Mouse (Mus musculus): Measurements from ENCODE around the gene Gm49320. TPM values are rescaled to one million over a fixed set of nuclear protein-coding genes. Genes with fewer than 3 reads are reported as not detected.

Gm49320 gene
- 2.7 and 6.0 TPM in 2 replicates for polyA plus RNA-seq (2012; rRNA removed)

DNA sequence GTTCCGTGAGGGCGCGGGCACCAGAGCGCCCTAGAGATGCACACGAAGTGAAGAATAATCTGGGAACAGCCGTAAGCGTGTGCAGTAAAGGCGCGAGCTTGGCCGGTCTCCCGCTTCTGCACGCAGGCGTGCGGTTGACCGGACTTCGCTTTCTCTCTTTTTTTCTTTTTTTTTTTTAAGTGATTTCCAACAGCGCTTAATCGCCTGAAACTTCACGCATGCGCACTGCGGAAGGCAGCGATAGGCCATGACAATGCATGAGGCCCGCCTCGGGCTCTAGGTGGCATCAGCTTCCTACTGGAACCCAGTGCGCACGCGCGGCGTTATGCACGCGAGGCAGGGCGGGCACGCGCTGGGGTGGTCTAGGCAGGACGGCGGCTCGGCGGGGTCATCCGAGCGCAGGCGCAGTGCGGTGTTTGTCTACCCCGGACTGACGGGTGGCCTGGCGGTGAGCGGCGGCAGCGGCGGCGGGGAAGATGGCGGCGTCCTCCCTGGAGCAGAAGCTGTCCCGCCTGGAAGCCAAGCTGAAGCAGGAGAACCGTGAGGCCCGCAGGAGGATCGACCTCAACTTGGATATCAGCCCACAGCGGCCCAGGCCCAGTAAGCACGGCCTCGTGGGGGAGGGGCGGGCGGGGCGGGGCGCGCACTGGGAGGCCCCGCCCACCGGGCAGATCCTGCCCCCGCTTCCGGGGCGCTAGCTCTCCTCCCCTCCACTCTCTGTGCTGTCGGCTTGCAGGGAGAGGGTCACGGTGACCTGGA is at the start of gene Gm49320, which contains the start of gene Map2k7:
Gm49320 (plus strand) TSS at position 432 of the 759 bp plus-strand sequence.
Map2k7 (plus strand) TSS at position 307 of the 759 bp plus-strand sequence.

DNA sequence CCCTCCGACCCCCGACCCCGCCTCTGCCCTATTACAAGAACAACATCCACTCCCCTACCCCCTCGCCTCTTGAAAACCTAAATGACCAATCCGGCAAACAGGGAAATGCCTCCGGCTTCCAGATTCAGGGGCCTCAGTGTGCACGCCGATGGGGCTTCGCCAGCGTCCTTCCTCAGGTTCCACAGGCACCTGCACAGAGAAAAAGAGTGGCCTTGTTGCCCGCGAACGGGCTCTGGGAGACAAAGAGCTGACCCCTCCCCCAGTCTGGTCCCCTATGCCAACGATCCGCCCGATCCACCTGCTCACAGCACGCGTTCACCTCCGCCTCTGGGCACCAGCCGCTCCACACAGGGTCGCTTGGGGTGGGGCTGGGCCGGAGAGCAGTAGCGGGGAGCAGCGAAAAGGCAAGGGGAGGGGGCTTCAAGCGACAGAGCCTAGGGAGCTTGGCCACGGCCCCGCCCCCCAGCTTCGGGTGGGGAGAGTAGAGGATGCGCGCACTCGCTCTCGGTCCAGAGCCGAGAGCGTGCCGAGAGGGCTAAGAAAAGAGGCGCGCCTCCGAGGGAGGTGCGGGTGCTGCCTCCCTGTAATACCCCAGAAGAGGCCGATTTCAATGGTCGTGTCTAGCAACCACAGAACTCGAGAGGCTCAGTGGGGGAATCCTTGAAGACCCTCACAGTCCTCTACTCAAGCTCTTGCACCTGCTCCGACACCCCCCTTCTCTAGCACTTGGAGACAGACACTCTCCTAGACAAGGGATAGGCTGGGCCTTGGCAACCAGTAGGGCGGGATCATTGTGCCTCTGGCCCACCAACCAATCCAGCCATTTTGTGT is 21.7 kb upstream of the Gm49320 start, which contains the start of gene Prr36:
Prr36 (minus strand) TSS at position 669 of the 831 bp plus-strand sequence.

DNA sequence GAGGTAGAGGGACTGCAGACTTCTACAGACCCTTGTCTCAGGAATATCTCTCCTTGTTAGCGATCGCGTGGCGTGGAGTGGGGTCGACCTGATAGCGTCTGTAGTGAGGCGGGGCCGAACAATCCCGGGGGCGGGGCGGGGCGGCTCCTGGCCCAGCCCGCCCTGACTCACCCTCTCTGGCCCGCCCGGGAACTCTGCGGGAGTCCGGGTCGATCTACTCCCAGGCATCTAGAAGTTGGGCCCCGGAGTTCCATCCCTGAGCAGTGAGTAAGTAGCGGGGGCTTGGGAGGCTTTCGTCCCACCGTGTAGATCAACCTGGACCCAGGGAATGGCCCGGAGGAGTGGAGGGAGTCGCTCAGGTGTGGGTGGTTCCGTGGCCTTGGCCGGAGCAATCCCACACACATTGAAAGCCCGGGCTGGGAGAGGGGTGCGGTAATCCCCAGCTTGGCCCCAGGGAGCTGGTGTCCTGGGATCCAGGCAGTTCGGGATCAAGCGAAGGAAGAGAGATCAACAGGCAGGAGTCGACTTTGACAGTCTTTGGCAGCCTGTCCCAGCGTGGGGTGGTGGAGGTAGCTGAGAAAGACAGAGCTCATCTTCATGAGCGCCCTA is 11.8 kb upstream of the Gm49320 start, which contains the start of gene Lrrc8e:
Lrrc8e (plus strand) TSS at position 89 of the 609 bp plus-strand sequence.

DNA sequence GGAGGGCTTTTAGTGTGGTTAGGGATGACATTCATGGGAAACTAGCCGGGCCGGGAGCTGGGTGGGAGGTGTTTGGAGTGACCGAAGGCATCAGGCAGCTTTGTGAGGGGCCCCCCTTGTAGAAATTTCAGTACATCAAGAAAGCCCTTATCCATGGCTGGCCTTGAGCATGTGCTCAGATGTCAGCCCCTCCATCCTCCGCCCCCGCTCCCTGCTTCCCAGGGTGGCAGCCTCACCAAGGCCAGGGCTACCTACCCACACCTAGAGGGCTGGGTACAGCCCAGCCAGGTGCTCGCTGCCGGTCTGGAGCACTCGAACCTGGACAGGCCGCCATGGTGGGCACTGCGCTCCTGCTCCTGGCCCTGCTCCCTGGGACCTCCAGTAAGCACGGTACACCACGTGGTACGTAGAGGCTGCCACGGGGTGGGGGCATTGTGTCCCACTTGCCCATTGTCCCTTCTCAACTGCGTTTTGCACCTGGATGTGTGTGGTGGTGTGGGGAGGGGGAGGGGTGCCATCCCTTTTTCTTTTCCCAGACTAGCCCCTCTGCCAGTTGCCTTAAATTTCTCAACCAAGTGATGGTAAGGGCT is 9.4 kb downstream of the Gm49320 start, which contains the start of gene Tgfbr3l:
Tgfbr3l (plus strand) TSS at position 264 of the 590 bp plus-strand sequence.

DNA sequence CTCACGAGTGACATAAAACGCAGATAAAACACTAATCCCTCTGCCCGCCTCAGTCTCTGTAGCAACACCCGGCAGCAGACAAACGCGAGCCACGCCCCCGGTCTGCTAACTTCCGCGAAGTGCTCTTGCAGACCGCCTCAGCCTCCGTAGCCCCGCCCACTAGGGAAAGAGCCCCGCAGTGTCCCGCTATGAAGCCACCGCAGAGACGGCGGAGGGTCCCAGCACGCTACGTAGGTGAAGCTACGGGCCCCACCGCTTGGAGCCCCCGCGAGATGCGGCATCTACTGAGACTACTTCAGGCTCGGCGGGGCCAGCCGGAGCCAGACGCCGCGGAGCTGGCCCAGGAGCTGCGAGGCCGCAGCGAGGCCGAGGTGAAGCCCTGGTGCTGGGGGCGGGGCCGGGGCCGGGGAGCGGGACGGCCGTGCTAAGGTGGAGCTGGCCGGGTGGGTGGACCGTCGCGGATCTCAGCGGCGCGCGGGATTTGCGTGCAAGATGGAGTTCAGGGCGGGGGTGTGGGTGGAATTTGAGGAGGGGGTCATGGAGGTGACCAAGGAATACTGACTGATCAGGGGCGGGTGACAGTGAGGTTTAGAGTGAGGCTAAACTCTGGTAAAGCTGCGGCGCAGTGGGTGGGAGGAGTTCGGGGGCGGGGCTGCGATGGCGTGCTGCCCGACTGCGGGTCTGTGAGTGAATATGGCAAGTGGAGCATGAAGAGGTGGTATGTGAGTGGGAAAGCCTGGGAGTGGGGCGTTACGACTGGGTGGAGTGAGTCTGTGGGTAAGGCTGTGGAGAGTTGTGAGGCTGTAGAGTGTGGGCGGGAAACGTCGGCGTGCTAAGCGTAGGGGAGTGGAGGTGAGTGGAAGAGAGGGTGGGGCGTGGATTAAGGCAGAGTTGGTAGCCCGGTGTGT is 14.5 kb downstream of the Gm49320 start, which contains the start of gene Snapc2:
Snapc2 (plus strand) TSS at position 147 of the 908 bp plus-strand sequence.

DNA sequence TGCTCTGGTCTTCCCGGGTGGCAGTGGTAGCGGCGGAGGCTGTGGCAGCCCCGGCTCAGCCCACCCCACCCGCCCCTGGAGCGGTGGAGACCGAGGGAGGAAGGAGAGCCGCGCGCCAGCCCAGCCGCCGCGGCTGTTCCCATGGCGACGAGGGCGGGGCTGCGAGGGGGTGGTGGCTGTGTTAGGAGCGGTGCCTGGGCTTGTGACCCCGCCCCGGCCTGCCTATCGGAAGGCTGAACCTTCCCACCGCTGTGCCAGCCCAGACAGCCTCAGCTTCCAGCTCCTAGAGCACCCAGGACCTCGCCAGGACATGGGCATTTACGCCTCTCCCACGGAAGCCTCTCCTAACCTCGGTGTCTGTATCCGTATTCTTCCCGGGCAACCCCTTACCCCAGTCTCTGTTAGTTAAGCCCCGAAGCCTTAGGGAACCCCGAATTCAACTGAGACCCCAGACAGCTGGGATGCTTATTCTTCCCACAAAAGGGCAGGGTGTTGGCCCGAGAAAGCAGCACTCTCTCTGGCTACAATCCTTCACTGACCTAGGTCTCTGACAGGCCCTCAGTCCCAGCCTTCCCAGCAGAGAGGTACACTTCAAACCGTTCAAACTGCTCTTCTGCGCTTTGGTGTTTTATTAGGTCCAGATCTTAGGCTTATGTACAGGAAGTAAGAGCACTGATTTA is 20.6 kb downstream of the Gm49320 start, which contains the start of gene Ctxn1:
Ctxn1 (minus strand) TSS at position 150 of the 680 bp plus-strand sequence.

DNA sequence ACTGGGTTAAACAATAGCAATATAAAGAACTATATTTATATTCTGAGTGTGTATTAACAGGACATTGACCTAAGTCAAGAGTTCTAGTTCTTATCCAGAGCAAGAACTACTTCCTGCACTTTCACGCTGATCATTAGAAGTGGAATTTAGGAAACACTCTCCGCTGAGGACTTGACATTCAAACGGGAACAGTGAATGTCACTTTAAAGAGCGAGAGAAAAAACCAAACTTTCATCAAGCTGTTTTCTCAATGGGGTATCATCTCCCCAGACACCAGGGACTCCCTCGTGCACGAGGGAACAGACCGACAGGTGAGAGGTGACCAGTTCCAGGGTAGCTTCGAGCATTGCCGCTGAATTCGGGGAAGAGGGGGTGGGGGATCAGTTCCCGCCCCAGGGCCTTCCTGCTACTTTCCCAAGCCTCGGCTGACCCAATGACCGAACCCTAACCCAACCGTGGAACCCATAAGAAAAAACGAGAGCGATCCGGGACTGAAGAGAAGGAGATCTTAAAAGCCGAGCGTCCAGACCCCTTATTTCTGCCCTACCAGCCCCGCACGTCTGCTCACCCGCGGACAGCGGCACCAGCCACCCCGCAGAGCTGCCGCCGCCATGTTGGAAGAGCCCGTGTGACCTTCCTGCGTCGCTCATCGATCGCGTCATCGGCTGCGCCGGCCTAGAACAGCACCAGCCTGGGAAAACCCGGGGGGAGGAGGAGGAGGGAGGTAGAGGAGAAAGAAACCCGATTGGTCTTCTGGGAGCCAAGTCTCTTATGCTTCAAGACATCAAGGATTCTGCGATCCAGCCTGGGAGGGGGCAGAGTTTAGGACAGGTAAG is 36.8 kb downstream of the Gm49320 start, which contains the start of gene Timm44:
Timm44 (minus strand) TSS at position 639 of the 836 bp plus-strand sequence.

Other genes starting within 250 kb of the Gm49320 start
- gene Cd209f, start 133.0 kb upstream of the Gm49320 start, polyA plus RNA-seq (2012; rRNA removed), result not detected in 2 replicates
- not detected in 2 replicates for gene Cd209g, start 104.8 kb upstream of the Gm49320 start, polyA plus RNA-seq (2012; rRNA removed)
- 34.2 and 35.4 TPM in 2 replicates for gene Evi5l, start 72.3 kb upstream of the Gm49320 start, polyA plus RNA-seq (2012; rRNA removed)
- 22.9 and 31.1 TPM in 2 replicates for gene Prr36, start 21.4 kb upstream of the Gm49320 start, polyA plus RNA-seq (2012; rRNA removed)
- gene Lrrc8e, start 12.0 kb upstream of the Gm49320 start, polyA plus RNA-seq (2012; rRNA removed), result 0.05 and 0.06 TPM in 2 replicates
- gene Map2k7, start 125 bp upstream of the Gm49320 start, polyA plus RNA-seq (2012; rRNA removed), result 58.2 and 61.0 TPM in 2 replicates
- gene Tgfbr3l, start 9.3 kb downstream of the Gm49320 start, polyA plus RNA-seq (2012; rRNA removed), result 25.9 and 32.2 TPM in 2 replicates
- 47.8 and 71.6 TPM in 2 replicates for gene Snapc2, start 14.2 kb downstream of the Gm49320 start, polyA plus RNA-seq (2012; rRNA removed)
- 153 and 192 TPM in 2 replicates for gene Ctxn1, start 20.4 kb downstream of the Gm49320 start, polyA plus RNA-seq (2012; rRNA removed)
- 89.5 and 95.6 TPM in 2 replicates for gene Timm44, start 37.0 kb downstream of the Gm49320 start, polyA plus RNA-seq (2012; rRNA removed)
- gene Ccl25, start 86.3 kb downstream of the Gm49320 start, polyA plus RNA-seq (2012; rRNA removed), result 15.2 and 19.8 TPM in 2 replicates
- 61.1 and 104 TPM in 2 replicates for gene Elavl1, start 86.5 kb downstream of the Gm49320 start, polyA plus RNA-seq (2012; rRNA removed)

Data from central nervous system, embryonic 11.5 days (tissue).